Mouse (Mus musculus) embryonic stem cell, embryonic (primary cell): ENCODE data around the gene Eif4ebp2.

ENCODE experiments used
- CTCF ChIA-PET, 4 experiments: fragments of 300-600 bp in 2 of 4; fragments of 350-600 bp in 2 of 4; sonication (Branson Sonifier 250); formaldehyde crosslinking; loops; one replicate each; lab custom pipeline; 2022; ENCODE audit warnings: inconsistent platforms in 2 of 4; lab: Charles Lee
- POLR2A ChIA-PET, 4 experiments: fragments of 300-600 bp in 2 of 4; fragments of 350-600 bp in 2 of 4; sonication (Branson Sonifier 250); formaldehyde crosslinking; loops; one replicate each; lab custom pipeline; 2022; ENCODE audit warnings: antibody characterized with exemption in 4 of 4, inconsistent platforms in 1 of 4; lab: Charles Lee

The Eif4ebp2 gene

GRCm38 (mm10) chr10:61443876-61444275 is 8.6 kb downstream of the Eif4ebp2 start:
- ChIA-PET CTCF (interaction anchor here in 3 of 4 experiments (0.6 to 2.0 kb wide), 4 partner anchors 21 to 92 kb away, joined by 3 to 7 read pairs (median 4); no protein-coding TSS in a partner anchor), POLR2A (interaction anchor here in 3 of 4 experiments (1.0 to 11.7 kb wide), 14 partner anchors 5 to 38 kb away, joined by 3 to 138 read pairs (median 7); partner anchors contain the start of genes Eif4ebp2 (in 3 of the 3), Lrrc20 (in 1 of the 3) and Nodal (in 1 of the 3))

GRCm38 (mm10) chr10:61443456-61443855 is 9.0 kb downstream of the Eif4ebp2 start:
- ChIA-PET CTCF (interaction anchor here (0.5 to 2.0 kb wide), 8 partner anchors 13 to 356 kb away, joined by 3 to 7 read pairs (median 4); no protein-coding TSS in a partner anchor), POLR2A (interaction anchor here (0.7 to 11.7 kb wide), 24 partner anchors 6 to 406 kb away, joined by 3 to 138 read pairs (median 4); partner anchors contain the start of genes Eif4ebp2 (in 2 of the 4), Lrrc20 (in 2 of the 4) and Nodal (in 2 of the 4))

GRCm38 (mm10) chr10:61440202-61440800 is 12.2 kb downstream of the Eif4ebp2 start:
- POLR2A ChIA-PET, result interaction anchor here in 3 of 4 experiments (0.6 to 11.7 kb wide), 8 partner anchors 9 to 508 kb away, joined by 3 to 138 read pairs (median 28); partner anchors contain the start of genes Eif4ebp2 (in 2 of the 3) and Nodal (in 1 of the 3)
- CTCF ChIA-PET, result interaction anchor here in 3 of 4 experiments (0.6 to 1.9 kb wide), 3 partner anchors 16 to 838 kb away, joined by 3 to 5 read pairs (median 3); partner anchors contain the start of gene Lrrc20 (in 1 of the 3)

GRCm38 (mm10) chr10:61431375-61431774 is 21.1 kb downstream of the Eif4ebp2 start:
- CTCF ChIA-PET, result interaction anchor here in 3 of 4 experiments (0.7 to 1.0 kb wide), 4 partner anchors 8 to 276 kb away, joined by 3 to 4 read pairs (median 3); no protein-coding TSS in a partner anchor
- POLR2A ChIA-PET, result interaction anchor here in 3 of 4 experiments (0.5 to 11.0 kb wide), 12 partner anchors 9 to 60 kb away, joined by 3 to 112 read pairs (median 24); partner anchors contain the start of genes Eif4ebp2 (in 2 of the 3) and Nodal (in 2 of the 3)

GRCm38 (mm10) chr10:61429043-61429442 is 23.4 kb downstream of the Eif4ebp2 start:
- ChIA-PET CTCF (no interaction called here), POLR2A (interaction anchor here (1.1 to 11.0 kb wide), 13 partner anchors 9 to 100 kb away, joined by 3 to 112 read pairs (median 24); partner anchors contain the start of genes Nodal (in 3 of the 4) and Eif4ebp2 (in 2 of the 4))

- ChIA-PET POLR2A (interaction anchor here in 2 of 4 experiments (1.4 to 11.0 kb wide), 8 partner anchors 12 to 87 kb away, joined by 3 to 112 read pairs (median 29); partner anchors contain the start of genes Eif4ebp2 (in 2 of the 2) and Nodal (in 2 of the 2)), CTCF (no interaction called here)
Measured at GRCm38 (mm10) chr10:61428416-61428815, 24.0 kb downstream of the Eif4ebp2 start.

GRCm38 (mm10) chr10:61427951-61428350 is 24.5 kb downstream of the Eif4ebp2 start:
- ChIA-PET POLR2A (interaction anchor here (0.6 to 11.0 kb wide), 14 partner anchors 8 to 1212 kb away, joined by 3 to 112 read pairs (median 18); partner anchors contain the start of genes Eif4ebp2 (in 2 of the 4) and Nodal (in 2 of the 4)), CTCF (interaction anchor here in 1 of 4 experiments (1.2 kb wide), 1 partner anchor 28 kb away, joined by 3 read pairs; no protein-coding TSS in a partner anchor)

GRCm38 (mm10) chr10:61426251-61426757 is 26.2 kb downstream of the Eif4ebp2 start:
- POLR2A ChIA-PET, result interaction anchor here (0.8 to 11.0 kb wide), 17 partner anchors 10 to 227 kb away, joined by 3 to 112 read pairs (median 6); partner anchors contain the start of genes Eif4ebp2 (in 2 of the 4), Nodal (in 2 of the 4), Lrrc20 (in 1 of the 4) and Pald1 (in 1 of the 4)
- CTCF ChIA-PET, result interaction anchor here in 1 of 4 experiments (0.9 to 1.6 kb wide), 3 partner anchors 9 to 27 kb away, joined by 3 to 5 read pairs (median 3); partner anchors contain the start of gene Nodal

- ChIA-PET POLR2A (interaction anchor here in 3 of 4 experiments (0.6 to 11.0 kb wide), 21 partner anchors 8 to 226 kb away, joined by 3 to 112 read pairs (median 7); partner anchors contain the start of genes Eif4ebp2 (in 3 of the 3), Nodal (in 2 of the 3), Lrrc20 (in 1 of the 3) and Pald1 (in 1 of the 3)), CTCF (interaction anchor here in 3 of 4 experiments (0.5 to 1.6 kb wide), 5 partner anchors 9 to 364 kb away, joined by 3 to 7 read pairs (median 3); partner anchors contain the start of gene Eif4ebp2 (in 1 of the 3))
Measured at GRCm38 (mm10) chr10:61425047-61425446, 27.4 kb downstream of the Eif4ebp2 start.

- POLR2A ChIA-PET, result interaction anchor here in 3 of 4 experiments (0.5 to 11.0 kb wide), 25 partner anchors 8 to 1514 kb away, joined by 3 to 112 read pairs (median 8); partner anchors contain the start of genes Eif4ebp2 (in 3 of the 3), Nodal (in 2 of the 3), Lrrc20 (in 1 of the 3) and Pald1 (in 1 of the 3)
- CTCF ChIA-PET, result interaction anchor here (0.6 to 1.8 kb wide), 10 partner anchors 9 to 1075 kb away, joined by 3 to 9 read pairs (median 4); partner anchors contain the start of gene Eif4ebp2 (in 1 of the 4)
Measured at GRCm38 (mm10) chr10:61424500-61424899, 28.0 kb downstream of the Eif4ebp2 start.

GRCm38 (mm10) chr10:61423289-61423688 is 29.2 kb downstream of the Eif4ebp2 start:
- ChIA-PET CTCF (interaction anchor here in 3 of 4 experiments (0.6 to 1.9 kb wide), 29 partner anchors 8 to 226 kb away, joined by 3 to 9 read pairs (median 4); partner anchors contain the start of gene Lrrc20 (in 1 of the 3)), POLR2A (interaction anchor here (0.5 to 11.0 kb wide), 28 partner anchors 9 to 343 kb away, joined by 3 to 112 read pairs (median 5); partner anchors contain the start of genes Eif4ebp2 (in 2 of the 4), Lrrc20 (in 1 of the 4), Nodal (in 1 of the 4) and Pald1 (in 1 of the 4))

- CTCF ChIA-PET, result interaction anchor here in 3 of 4 experiments (0.6 to 1.9 kb wide), 22 partner anchors 8 to 226 kb away, joined by 3 to 9 read pairs (median 4); partner anchors contain the start of gene Lrrc20 (in 1 of the 3)
Measured at GRCm38 (mm10) chr10:61422861-61423260, 29.6 kb downstream of the Eif4ebp2 start.

GRCm38 (mm10) chr10:61420011-61420410 is 32.5 kb downstream of the Eif4ebp2 start:
- ChIA-PET POLR2A (interaction anchor here (0.5 to 2.2 kb wide), 29 partner anchors 10 to 1473 kb away, joined by 3 to 16 read pairs (median 4); partner anchors contain the start of genes Eif4ebp2 (in 2 of the 4) and Aifm2 (in 1 of the 4)), CTCF (interaction anchor here (0.6 to 1.1 kb wide), 5 partner anchors 21 to 346 kb away, joined by 3 to 6 read pairs (median 4); no protein-coding TSS in a partner anchor)

More at GRCm38 (mm10) chr10:61422861-61423260, 29.6 kb downstream of the Eif4ebp2 start:
- POLR2A ChIA-PET, result interaction anchor here (0.7 to 11.0 kb wide), 23 partner anchors 9 to 237 kb away, joined by 3 to 112 read pairs (median 5); partner anchors contain the start of genes Eif4ebp2 (in 2 of the 4), Lrrc20 (in 1 of the 4) and Nodal (in 1 of the 4)

GRCm38 (mm10) chr10:61419146-61419545 is 33.3 kb downstream of the Eif4ebp2 start:
- CTCF ChIA-PET, result interaction anchor here in 3 of 4 experiments (0.6 to 1.1 kb wide), 6 partner anchors 48 to 1243 kb away, joined by 3 to 15 read pairs (median 4); no protein-coding TSS in a partner anchor
- POLR2A ChIA-PET, result interaction anchor here in 3 of 4 experiments (0.5 to 2.2 kb wide), 8 partner anchors 11 to 559 kb away, joined by 4 to 14 read pairs (median 10); partner anchors contain the start of gene Eif4ebp2 (in 1 of the 3)

GRCm38 (mm10) chr10:61418131-61418900 is 34.1 kb downstream of the Eif4ebp2 start:
- ChIA-PET POLR2A (interaction anchor here in 3 of 4 experiments (0.7 to 8.3 kb wide), 38 partner anchors 7 to 411 kb away, joined by 3 to 109 read pairs (median 10); partner anchors contain the start of genes Eif4ebp2 (in 3 of the 3), Lrrc20 (in 2 of the 3), Pald1 (in 2 of the 3) and Sgpl1 (in 1 of the 3)), CTCF (interaction anchor here in 3 of 4 experiments (0.6 to 3.1 kb wide), 17 partner anchors 12 to 284 kb away, joined by 3 to 23 read pairs (median 5); no protein-coding TSS in a partner anchor)
